Mouse (Mus musculus): ENCODE data around the gene Tmem108.
"Not testable (repeated sequence)": the region's sequence is repeated elsewhere in the genome, so short reads cannot be mapped to it uniquely, and the experiment has no call there.

Tmem108 gene

GRCm38 (mm10) chr9:103679234-103679633 is 82.4 kb downstream of the Tmem108 start:
- no peak for DNase-seq (ENCODE audit: low spot score)

- no peak for DNase-seq (ENCODE audit: low spot score)
Observed at GRCm38 (mm10) chr9:103678531-103679060, 83.0 kb downstream of the Tmem108 start.

- DNase-seq (ENCODE audit: low spot score), result no peak
Observed at GRCm38 (mm10) chr9:103677811-103678210, 83.8 kb downstream of the Tmem108 start.

- DNase-seq (ENCODE audit: low spot score), result no peak
Observed at GRCm38 (mm10) chr9:103675721-103676480, 85.7 kb downstream of the Tmem108 start.

DNA sequence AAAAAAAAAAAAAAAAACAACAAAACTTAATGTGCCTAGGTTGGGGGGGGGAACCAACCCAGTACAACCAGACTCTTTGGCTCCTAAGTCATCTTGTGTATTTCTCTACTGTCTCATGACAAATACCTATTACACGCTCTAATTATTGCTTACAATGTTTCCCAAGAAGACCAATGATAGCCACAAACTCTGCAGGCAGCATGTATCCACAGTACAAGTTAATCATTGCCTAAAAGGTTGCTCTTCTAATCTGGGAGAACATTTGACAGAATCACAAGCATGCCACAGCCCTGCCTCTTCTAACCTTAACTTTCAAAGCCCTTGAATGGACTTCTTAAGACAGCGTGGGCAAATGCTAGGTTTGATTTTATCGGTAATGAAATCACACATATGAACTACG is 88.8 kb downstream of the Tmem108 start:
- DNase-seq (ENCODE audit: low spot score), result no peak

GRCm38 (mm10) chr9:103670592-103671113 is 91.0 kb downstream of the Tmem108 start:
- DNase-seq (ENCODE audit: low spot score), result not testable (repeated sequence)

GRCm38 (mm10) chr9:103668830-103669229 is 92.8 kb downstream of the Tmem108 start:
- DNase-seq (ENCODE audit: low spot score), result no peak

- no peak for DNase-seq (ENCODE audit: low spot score)
Observed at GRCm38 (mm10) chr9:103665817-103666216, 95.8 kb downstream of the Tmem108 start.

DNA sequence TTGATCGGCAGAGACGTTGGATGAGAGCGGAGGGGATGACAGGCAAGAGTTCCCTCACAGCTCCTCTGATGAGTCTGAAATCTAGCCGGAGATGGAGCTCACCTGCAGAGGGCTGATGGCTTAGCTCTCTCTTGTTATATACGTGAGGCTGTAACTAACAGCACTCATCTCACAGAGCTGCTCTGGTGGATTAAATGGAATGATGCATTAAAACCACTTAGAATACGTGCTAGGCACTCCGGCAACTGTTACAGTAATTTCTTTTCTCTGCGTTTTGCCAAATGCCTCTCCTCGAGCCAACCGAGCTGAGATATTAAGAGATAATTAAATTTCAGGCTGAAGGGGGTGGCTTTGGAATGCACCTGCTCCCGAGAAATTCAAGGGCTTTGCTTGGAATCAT is 97.5 kb downstream of the Tmem108 start:
- no peak for DNase-seq (ENCODE audit: low spot score)

- DNase-seq (ENCODE audit: low spot score), result no peak
Observed at GRCm38 (mm10) chr9:103661873-103662272, 99.8 kb downstream of the Tmem108 start.

- DNase-seq (ENCODE audit: low spot score), result no peak
Observed at GRCm38 (mm10) chr9:103657981-103658380, 103.7 kb downstream of the Tmem108 start.

- no peak for DNase-seq (ENCODE audit: low spot score)
Observed at GRCm38 (mm10) chr9:103657183-103657975, 104.3 kb downstream of the Tmem108 start.

DNA sequence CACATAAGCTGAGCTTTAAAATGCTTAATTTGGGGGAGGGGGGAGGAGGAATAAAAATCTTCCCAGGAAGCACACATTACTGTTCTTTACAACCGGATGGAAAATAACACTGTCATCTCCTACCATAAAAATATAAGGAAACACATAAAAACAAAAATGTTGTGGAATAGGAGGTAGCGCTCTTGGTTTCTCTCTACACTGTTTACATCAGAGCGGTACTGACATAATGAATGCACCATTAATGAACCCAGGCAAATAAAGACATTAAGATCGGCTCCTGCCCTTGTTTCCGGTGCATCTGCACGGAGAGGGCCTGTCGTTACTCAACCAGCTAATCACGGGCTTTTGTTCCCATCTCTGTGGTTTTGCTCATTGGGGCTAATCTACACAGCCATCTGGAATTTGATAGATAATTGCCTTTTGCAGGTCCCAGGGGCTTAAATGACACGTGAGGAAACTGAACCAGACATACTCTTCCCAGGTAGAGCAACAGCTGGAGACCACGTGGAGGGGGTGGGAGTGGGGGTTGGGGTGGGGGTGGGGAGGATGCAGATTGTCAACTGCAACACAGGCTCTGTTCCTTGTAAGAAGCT is 107.5 kb downstream of the Tmem108 start:
- no peak for DNase-seq (ENCODE audit: low spot score)

DNA sequence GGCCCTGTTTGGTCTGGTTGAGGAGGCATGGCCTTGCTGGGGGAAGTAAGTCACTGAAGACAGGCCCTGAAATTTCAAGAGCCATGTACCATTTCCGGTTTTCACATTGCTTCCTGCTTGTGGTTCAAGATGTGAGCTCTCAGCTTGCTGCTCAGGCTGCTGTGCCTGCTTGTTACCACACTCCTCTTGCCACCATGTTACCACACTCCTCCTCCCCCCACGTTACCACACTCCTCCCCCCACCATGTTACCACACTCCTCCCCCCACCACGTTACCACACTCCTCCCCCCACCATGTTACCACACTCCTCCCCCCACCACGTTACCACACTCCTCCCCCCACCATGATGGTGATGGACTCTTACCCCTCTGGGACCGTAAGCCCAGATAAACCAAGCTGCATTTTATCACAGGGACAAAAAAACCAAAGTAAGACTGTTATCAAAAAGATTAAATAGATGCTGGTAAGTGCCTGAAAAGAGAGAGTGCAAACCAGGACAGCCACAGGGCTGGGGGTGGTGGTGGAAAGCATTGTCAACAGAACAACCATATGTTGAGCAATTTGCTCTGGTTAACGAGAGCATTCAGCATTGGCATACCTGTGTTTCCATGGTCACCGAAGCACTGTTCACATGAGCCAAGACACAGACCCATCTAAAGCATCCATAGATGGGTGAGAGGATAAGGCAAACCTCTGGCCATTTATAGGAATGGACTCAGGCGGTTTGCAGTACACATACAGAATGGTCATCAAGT is 109.3 kb downstream of the Tmem108 start:
- DNase-seq (ENCODE audit: low spot score), result no peak

GRCm38 (mm10) chr9:103646605-103647004 is 115.0 kb downstream of the Tmem108 start:
- DNase-seq (ENCODE audit: low spot score), result no peak

DNA sequence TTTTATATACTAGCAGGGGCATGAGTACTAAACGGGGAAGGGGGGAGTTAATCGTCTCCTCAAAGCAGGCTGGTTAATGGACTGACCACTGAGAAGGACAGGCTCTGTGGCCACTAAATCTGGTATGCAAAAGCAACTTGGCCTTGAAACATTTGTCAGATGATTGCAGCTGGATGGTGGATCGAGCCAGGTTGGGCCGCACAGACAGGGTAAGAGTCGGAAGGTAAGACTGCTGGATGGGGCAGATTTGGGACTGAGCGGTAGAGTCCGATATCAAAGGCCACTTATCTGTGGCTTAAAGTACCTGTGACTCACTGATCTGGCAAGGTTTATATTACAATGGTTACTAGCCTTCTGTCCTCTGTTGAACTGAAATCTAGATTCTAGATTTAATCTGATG is 115.9 kb downstream of the Tmem108 start:
- DNase-seq (ENCODE audit: low spot score), result no peak

DNA sequence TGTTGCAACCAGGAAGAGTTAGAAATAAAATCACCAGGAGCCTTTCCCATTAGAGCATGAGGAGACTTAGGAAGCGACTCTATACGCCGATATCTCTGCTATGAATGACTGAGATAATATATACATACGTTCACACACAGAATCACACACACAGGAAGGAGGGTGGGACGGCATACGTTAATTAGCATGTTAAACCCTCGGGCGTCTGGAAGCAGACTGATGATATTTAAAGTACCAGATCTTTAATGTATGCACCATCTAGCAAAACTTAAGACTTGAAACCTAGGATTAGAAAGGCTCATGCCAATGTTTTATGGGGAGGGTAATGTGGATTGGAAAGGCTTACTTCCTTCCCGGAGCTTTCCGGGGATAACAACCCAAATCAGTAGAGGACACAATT is 119.3 kb downstream of the Tmem108 start:
- no peak for DNase-seq (ENCODE audit: low spot score)

- no peak for DNase-seq (ENCODE audit: low spot score)
Observed at GRCm38 (mm10) chr9:103641340-103641739, 120.3 kb downstream of the Tmem108 start.

GRCm38 (mm10) chr9:103639413-103639812 is 122.2 kb downstream of the Tmem108 start:
- no peak for DNase-seq (ENCODE audit: low spot score)

DNA sequence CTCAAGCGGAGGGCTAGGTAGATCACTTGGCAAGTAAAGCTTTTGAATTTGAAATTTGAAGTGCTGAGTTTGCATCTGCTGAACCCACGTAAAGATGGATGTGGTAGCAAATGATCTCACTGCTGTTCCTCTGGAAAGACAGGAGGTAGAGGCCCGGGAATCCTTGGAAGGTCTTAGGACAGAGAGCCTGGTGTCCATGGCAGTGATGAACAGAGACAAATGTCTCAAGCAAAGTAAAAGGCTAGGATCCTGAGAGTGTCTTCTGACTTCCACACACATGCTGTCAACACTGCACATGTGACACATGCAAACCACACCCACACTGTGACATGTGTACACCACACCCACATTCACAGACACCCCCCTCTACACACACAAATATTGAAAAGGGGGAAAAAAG is 124.2 kb downstream of the Tmem108 start:
- DNase-seq (ENCODE audit: low spot score), result no peak

GRCm38 (mm10) chr9:103636847-103637246 is 124.8 kb downstream of the Tmem108 start:
- no peak for DNase-seq (ENCODE audit: low spot score)
